Mouse (Mus musculus) megakaryocyte, embryonic 14.5 days (primary cell): Measurements from ENCODE around the gene Icam4.

ENCODE experiments used
- FLI1 ChIP-seq: IDR thresholded peaks from 2 replicates; pipeline ENCODE4 v1.6.1; 2012; ENCODE audit warnings: low read length, inconsistent platforms, mixed read lengths
- GATA1 ChIP-seq: IDR thresholded peaks from 3 replicates; pipeline ENCODE4 v1.6.1; 2012; ENCODE audit warnings: mixed read lengths, low read length, inconsistent platforms, borderline replicate concordance

DNA sequence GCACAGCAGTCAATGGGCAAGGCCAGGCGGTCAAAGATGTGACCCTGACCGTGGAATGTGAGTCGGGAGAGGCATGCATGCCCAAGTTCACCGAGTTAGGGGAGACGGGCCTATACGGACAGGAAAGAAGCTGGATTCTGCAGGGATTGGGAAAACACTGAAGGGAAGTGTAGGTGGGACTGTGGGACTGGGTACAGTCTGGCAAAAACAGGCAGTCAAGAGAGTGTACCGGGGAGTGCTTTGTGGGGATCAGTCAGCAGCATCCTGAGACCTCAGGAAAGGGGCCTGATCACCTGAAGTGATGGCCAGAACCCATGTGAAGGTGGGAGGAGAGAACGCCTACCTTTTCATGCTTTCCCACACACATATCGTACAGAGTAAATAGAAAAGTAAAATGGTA, 6.4 kb downstream of the Icam4 start:
- TF ChIP-seq FLI1 (no peak), GATA1 (no peak)
